Mouse (Mus musculus) 3T3-L1 (cell line): ENCODE measurements at regions not wholly inside any gene's neighbourhood (a gene's known extent, or its start where the extent isn't known, plus 50 kb on each side); places are given as distances from the start of the nearest gene placed in this dataset.

Experiments used
- DNase-seq: peaks from one replicate; pipeline ENCODE4 v3.0.0-alpha.2; 2015; ENCODE audit warnings: low read depth, low spot score

DNA sequence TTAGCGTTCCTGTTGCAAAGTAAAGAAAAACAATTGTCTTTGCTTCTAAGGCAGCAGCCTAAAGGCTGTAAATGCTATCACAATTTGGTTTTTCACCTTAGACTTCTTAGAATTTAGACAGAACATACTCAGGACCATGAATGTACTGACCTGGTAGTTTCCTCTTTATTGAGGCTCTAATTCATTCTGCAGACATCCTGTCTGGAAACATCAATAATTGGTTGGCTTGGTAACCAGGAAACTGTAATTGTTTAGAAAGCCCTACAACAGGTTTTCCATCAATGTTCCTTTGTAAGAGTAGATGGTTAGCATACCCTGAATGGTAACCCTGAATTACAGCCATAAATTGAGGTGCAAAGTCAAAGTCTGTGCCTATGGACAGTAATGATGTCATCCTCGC, 67.4 kb upstream of the Prr30 start:
- DNase-seq = no peak
